Mouse (Mus musculus) kidney, postnatal 14 days (tissue): ENCODE results near the gene Akap7.

Experiments used
- DNase-seq: peaks from one replicate; pipeline ENCODE4 v3.0.0; 2022; ENCODE audit warnings: mixed read lengths

Gene Akap7

GRCm38 (mm10) chr10:25296657-25297369 is 10.9 kb downstream of the Akap7 start:
- DNase-seq, result peak; percentile 94

- no peak for DNase-seq
These were observed 11.4 kb downstream of the Akap7 start for GRCm38 (mm10) chr10:25296286-25296656.

GRCm38 (mm10) chr10:25295836-25296235 is 11.8 kb downstream of the Akap7 start:
- DNase-seq, result no peak

- no peak for DNase-seq
These were observed 12.7 kb downstream of the Akap7 start for GRCm38 (mm10) chr10:25294999-25295398.

- no peak for DNase-seq
These were observed 13.9 kb downstream of the Akap7 start for GRCm38 (mm10) chr10:25293796-25294195.

GRCm38 (mm10) chr10:25291053-25291452 is 16.6 kb downstream of the Akap7 start:
- peak; percentile 53 for DNase-seq

- DNase-seq, result peak; percentile 51
These were observed 22.4 kb downstream of the Akap7 start for GRCm38 (mm10) chr10:25285100-25285811.

- no peak for DNase-seq
These were observed 23.1 kb downstream of the Akap7 start for GRCm38 (mm10) chr10:25284427-25285099.

- DNase-seq, result no peak
These were observed 24.3 kb downstream of the Akap7 start for GRCm38 (mm10) chr10:25283397-25283796.

- no peak for DNase-seq
These were observed 27.5 kb downstream of the Akap7 start for GRCm38 (mm10) chr10:25280141-25280540.

GRCm38 (mm10) chr10:25279406-25279805 is 28.3 kb downstream of the Akap7 start:
- no peak for DNase-seq

- no peak for DNase-seq
These were observed 32.2 kb downstream of the Akap7 start for GRCm38 (mm10) chr10:25275492-25275891.

GRCm38 (mm10) chr10:25274621-25275330 is 32.9 kb downstream of the Akap7 start:
- DNase-seq, result no peak

- no peak for DNase-seq
These were observed 33.9 kb downstream of the Akap7 start for GRCm38 (mm10) chr10:25273731-25274130.

GRCm38 (mm10) chr10:25271756-25272155 is 35.9 kb downstream of the Akap7 start:
- DNase-seq, result no peak

- DNase-seq, result no peak
These were observed 36.5 kb downstream of the Akap7 start for GRCm38 (mm10) chr10:25271207-25271606.

GRCm38 (mm10) chr10:25268476-25269351 is 39.0 kb downstream of the Akap7 start:
- DNase-seq, result peak; percentile 70

GRCm38 (mm10) chr10:25261176-25261575 is 46.5 kb downstream of the Akap7 start:
- DNase-seq, result no peak

- no peak for DNase-seq
These were observed 46.9 kb downstream of the Akap7 start for GRCm38 (mm10) chr10:25260724-25261123.

GRCm38 (mm10) chr10:25258171-25258570 is 49.5 kb downstream of the Akap7 start:
- DNase-seq, result no peak

- DNase-seq, result peak; percentile 51
These were observed 50.2 kb downstream of the Akap7 start for GRCm38 (mm10) chr10:25257466-25257865.

GRCm38 (mm10) chr10:25253474-25253873 is 54.2 kb downstream of the Akap7 start:
- no peak for DNase-seq
